Mouse (Mus musculus) kidney, embryonic 14.5 days (tissue): ENCODE measurements around the gene Runx1. TPM values are rescaled to one million over a fixed set of nuclear protein-coding genes. Genes with fewer than 3 reads are reported as not detected.
A peak's percentile ranks its signal among the peaks of the same experiment; 100 is the strongest.

ENCODE experiments used
- ATAC-seq: fragments of 200-750 bp; cut with Nextera tagmentation; 2 replicates; pipeline ENCODE4 v1.8.0; 2017; ENCODE audit warnings: moderate number of reproducible peaks, mild to moderate bottlenecking, moderate TSS enrichment, moderate library complexity; ENCODE audit not compliant: low FRiP score, low TSS enrichment
- H3K27ac ChIP-seq: fragments of 300-500 bp; sonication (generic); 2 replicates; pipeline ENCODE4 v1.5.1; 2014; ENCODE audit warnings: low read depth, mild to moderate bottlenecking, low read length, moderate library complexity, mixed read lengths
- H3K27me3 ChIP-seq: fragments of 300-500 bp; sonication (generic); 2 replicates; pipeline ENCODE4 v1.6.1; 2014; ENCODE audit warnings: mild to moderate bottlenecking, low read length; ENCODE audit not compliant: control insufficient read depth, insufficient read depth
- H3K36me3 ChIP-seq: fragments of 300-500 bp; sonication (generic); 2 replicates; pipeline ENCODE4 v1.6.1; 2014; ENCODE audit warnings: low read length, mixed read lengths; ENCODE audit not compliant: control insufficient read depth, insufficient read depth
- H3K4me1 ChIP-seq: fragments of 300-500 bp; sonication (generic); 2 replicates; pipeline ENCODE4 v1.6.1; 2014; ENCODE audit warnings: low read length, mixed read lengths; ENCODE audit not compliant: control insufficient read depth, insufficient read depth
- H3K4me2 ChIP-seq: fragments of 300-500 bp; sonication (generic); replicated peaks from 2 replicates; pipeline ENCODE4 v1.6.1; 2014; ENCODE audit warnings: low read depth, mild to moderate bottlenecking, low read length
- H3K4me3 ChIP-seq: fragments of 300-500 bp; sonication (generic); 2 replicates; pipeline ENCODE4 v1.5.1; 2014; ENCODE audit warnings: mild to moderate bottlenecking, low read length
- H3K9ac ChIP-seq: fragments of 300-500 bp; sonication (generic); 2 replicates; pipeline ENCODE4 v1.6.1; 2014; ENCODE audit warnings: low read depth, mild to moderate bottlenecking, low read length, moderate library complexity
- H3K9me3 ChIP-seq: fragments of 300-500 bp; sonication (generic); 2 replicates; pipeline ENCODE4 v1.6.1; 2016; ENCODE audit warnings: low read length; ENCODE audit not compliant: control insufficient read depth
- WGBS: fragments of 180-500 bp; shearing (Covaris S2); extraction: QIAGEN DNeasy Blood & Tissue Kit; methylation state at CpG from one replicate; pipeline ENCODE4 v1.1.7; 2014; 5-methylcytosine and 5-hydroxymethylcytosine counted together
- polyA plus RNA-seq: library from polyadenylated mRNA; unstranded; fragments of >200 nt; fragmentation: Nextera tagmentation; extraction: Ambion mirVana; gene quantifications from 2 replicates; pipeline ENCODE4 v1.2.1, GENCODE M21; 2014

Runx1 gene
- polyA plus RNA-seq, 1 experiment from 2014 or later: 1.3 TPM

DNA sequence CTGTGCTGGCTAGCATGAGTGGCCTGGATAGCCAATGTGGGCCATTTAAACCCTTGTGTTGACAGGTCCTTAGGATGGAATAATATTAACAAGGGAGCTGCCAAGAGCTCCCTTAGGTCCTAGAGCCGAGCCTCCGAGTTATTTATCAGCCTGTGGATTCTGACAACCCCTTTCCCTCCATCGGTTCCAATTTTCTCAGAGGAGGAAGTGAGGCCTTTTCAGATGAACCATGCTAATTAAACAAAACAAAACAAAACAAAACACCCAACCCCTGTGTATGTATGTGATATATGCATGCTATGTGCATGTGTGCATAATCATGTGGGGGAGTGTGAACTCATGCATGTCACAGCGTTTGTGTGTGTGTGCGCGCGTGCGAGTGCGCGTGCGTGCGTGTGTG lies 3.3 kb downstream of the Runx1 start:
- no peak overlapping the region for H3K4me2 ChIP-seq
- H3K36me3 ChIP-seq: no peaks in the 10 kb centered on the region
- H3K27ac ChIP-seq: no peak overlapping the region
- no peaks in the 10 kb centered on the region for H3K9me3 ChIP-seq
- no peak overlapping the region for H3K9ac ChIP-seq
- H3K4me1 ChIP-seq: 0 out of 2 replicates have a peak, but pooled peaks cover 7% of the 10 kb centered on the region
- no peak overlapping the region for H3K4me3 ChIP-seq
- WGBS: 78% methylated on average over 12 of the region's 12 CpGs
- 0 out of 2 replicates have a peak, but pooled peaks have one; percentile 16 for ATAC-seq
- H3K27me3 ChIP-seq: no peaks in the 10 kb centered on the region; the same call in 1 of the 2 replicates

DNA sequence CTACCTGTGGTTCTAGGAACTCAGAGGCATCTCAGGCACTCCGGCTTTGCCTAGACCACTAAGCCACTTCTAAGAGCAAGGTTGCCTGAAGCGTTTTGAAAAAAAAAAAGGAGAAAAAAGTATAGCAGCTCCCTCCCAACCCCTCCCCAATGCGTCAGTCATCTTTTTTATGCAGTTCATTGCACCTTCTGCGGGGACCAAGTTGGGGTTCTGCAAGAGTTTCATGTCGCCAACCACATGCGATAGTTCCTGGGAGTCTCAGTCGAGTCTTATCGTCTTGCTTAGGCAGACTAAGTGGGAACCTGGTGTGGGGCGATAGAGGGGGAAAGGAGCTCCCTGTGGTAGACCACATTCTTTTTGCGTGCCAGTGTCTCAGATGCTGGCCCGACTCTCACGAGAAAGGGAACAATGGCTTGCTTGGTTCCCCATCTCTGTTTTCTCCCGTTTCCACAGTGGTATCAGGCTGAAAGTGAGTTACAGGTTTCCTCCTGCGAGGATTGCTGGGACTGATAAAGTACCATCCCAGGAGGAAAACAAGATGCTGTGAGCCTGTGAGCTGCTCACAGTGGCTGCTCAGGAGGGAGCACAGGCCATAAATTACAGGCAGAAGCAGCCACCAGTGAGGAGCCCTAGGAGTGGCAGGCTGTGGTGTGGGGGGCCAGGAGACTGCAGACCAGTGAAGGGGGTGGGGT lies 3.9 kb downstream of the Runx1 start:
- Histone ChIP-seq H3K9ac (no peak overlapping the region), H3K4me1 (0 out of 2 replicates have a peak, but pooled peaks cover 7% of the 10 kb centered on the region), H3K9me3 (no peaks in the 10 kb centered on the region), H3K27me3 (no peaks in the 10 kb centered on the region; the same call in 1 of the 2 replicates), H3K4me2 (no peak overlapping the region), H3K36me3 (no peaks in the 10 kb centered on the region), H3K4me3 (no peak overlapping the region), H3K27ac (no peak overlapping the region)
- 52% methylated on average over 14 of the region's 14 CpGs for WGBS
- peak; percentile 69 for ATAC-seq

DNA sequence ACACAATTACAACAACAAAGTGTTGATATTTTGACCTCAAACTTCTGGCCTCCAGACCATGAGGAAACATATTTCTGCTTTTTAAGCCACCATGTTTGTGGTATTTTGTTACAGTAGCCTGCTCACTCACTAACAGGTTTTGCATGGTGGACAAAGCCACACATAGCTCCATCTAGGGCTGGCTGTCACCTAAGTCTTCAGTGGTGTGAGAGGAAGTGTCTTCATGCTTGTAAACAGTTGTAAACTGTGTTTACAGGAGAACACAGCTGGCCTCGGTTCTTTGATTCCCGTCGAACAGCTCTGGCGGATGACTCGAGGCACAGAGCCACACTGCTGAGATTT lies 4.4 kb downstream of the Runx1 start:
- no peaks in the 10 kb centered on the region; the same call in 1 of the 2 replicates for H3K27me3 ChIP-seq
- no peak overlapping the region for H3K4me3 ChIP-seq
- H3K4me2 ChIP-seq: no peak overlapping the region
- no peaks in the 10 kb centered on the region for H3K36me3 ChIP-seq
- no peaks in the 10 kb centered on the region for H3K9me3 ChIP-seq
- WGBS: 38% methylated on average over 5 of the region's 5 CpGs
- no peak for ATAC-seq
- 0 out of 2 replicates have a peak, but pooled peaks cover 7% of the 10 kb centered on the region for H3K4me1 ChIP-seq
- H3K9ac ChIP-seq: no peak overlapping the region
- no peak overlapping the region for H3K27ac ChIP-seq

DNA sequence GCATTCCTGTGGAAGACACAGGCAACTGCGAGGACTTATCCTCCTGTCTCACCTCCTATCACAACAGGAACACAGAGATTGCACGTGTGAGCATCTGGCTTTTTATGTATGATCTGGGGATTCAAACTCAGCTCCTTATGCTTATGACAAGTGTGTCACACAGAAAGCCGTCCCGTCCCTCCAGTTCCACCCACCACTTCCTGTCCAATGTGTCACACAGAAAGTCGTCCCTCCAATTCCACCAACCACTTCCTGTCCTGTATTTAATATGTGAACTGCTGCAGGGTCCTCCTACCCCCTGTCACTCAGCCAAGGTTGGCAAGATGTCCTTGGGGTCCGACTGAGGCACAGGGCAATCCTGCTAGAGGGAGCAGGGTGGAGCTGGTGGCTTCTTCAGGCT lies 5.5 kb downstream of the Runx1 start:
- H3K27me3 ChIP-seq: no peaks in the 10 kb centered on the region; the same call in 1 of the 2 replicates
- H3K4me3 ChIP-seq: no peak overlapping the region
- no peaks in the 10 kb centered on the region for H3K9me3 ChIP-seq
- WGBS: 76% methylated on average over 6 of the region's 6 CpGs
- H3K4me1 ChIP-seq: 0 out of 2 replicates have a peak, but pooled peaks cover 7% of the 10 kb centered on the region
- no peaks in the 10 kb centered on the region for H3K36me3 ChIP-seq
- H3K4me2 ChIP-seq: no peak overlapping the region
- ATAC-seq: no peak
- H3K9ac ChIP-seq: no peak overlapping the region
- H3K27ac ChIP-seq: no peak overlapping the region

DNA sequence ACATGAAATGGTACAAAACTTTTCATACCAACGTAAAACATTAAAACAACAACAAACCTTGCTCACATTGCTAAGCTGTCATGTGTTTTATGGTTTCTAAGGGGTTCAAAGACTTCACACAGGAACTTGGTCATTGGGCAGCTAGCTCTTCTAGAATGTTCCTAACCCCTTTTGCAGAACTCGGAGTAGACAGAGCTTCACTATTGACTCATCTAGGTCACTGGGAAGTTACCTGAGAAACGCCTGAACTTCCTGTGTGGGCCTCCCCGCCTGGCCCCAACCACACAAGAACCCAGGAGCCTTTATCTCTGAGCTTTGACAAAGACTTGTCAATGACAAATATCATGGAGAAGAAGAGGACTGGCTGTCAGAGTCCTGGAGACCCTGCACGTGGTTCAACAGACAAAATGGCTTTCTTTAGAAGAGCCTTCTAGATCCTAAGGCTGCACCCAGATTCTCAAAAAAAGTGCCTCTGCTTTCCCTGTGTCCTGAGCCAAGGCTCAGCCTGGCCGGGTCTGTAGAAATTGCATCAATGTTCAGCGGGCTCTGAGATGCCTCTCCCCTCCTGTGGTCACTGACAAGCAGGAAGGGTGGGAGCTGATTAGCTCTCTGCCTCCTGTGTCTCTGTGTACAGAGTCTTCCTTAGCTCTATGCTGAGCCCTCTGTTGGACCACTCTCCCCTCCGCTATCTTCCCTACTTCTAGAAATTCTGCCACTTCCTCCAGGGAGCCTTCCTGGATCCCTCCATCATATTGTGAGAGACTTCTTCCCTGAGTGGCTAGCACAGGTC lies 7.3 kb downstream of the Runx1 start:
- H3K27ac ChIP-seq: no peak overlapping the region
- no peaks in the 10 kb centered on the region for H3K9me3 ChIP-seq
- no peak overlapping the region for H3K4me2 ChIP-seq
- ATAC-seq: no peak
- no peak overlapping the region for H3K4me3 ChIP-seq
- no peaks in the 10 kb centered on the region for H3K27me3 ChIP-seq
- no peaks in the 10 kb centered on the region for H3K36me3 ChIP-seq
- 82% methylated on average over 8 of the region's 8 CpGs for WGBS
- no peak overlapping the region for H3K9ac ChIP-seq
- H3K4me1 ChIP-seq: 0 out of 2 replicates have a peak, but pooled peaks cover 7% of the 10 kb centered on the region

DNA sequence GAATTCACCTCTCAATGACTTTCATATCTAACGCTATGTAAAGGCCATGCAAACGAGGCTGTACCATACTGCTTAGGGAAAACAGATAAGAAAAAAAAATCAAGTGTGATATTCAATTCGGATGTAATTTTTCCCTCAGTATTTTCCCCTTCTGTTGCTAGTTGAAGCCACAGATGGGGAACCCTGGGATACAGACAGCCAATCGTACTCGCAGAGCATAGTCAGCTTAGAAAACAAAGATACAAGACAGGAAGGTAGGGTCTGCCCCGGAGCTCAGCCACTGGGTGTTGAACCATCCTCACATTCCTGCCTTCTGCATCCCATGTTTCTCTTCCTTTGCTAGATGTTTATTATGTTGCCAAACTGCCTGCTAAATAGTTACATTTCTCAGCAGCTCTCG lies 9.9 kb downstream of the Runx1 start:
- Histone ChIP-seq H3K4me2 (no peak overlapping the region), H3K4me1 (no peaks in the 10 kb centered on the region), H3K27me3 (no peaks in the 10 kb centered on the region), H3K9ac (no peak overlapping the region), H3K36me3 (no peaks in the 10 kb centered on the region), H3K27ac (no peak overlapping the region), H3K4me3 (no peak overlapping the region), H3K9me3 (no peaks in the 10 kb centered on the region)
- 88% methylated on average over 7 of the region's 7 CpGs for WGBS
- ATAC-seq: no peak

DNA sequence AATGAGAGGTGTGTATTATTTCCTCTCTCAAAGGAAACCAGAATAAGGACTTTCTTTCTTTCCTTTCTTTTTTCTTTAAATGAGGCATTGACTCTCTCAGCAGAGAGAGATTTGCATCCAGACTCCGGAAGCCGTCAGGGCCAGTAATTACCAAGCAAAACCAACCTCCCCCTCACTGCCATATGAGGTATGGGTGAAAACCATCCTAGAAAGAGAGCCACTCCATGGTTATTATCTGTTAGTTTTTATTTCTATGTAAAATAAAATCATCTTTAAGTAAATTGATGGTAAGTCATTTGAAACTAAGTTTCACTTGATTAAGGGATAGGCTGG lies 10.8 kb downstream of the Runx1 start:
- whole genome bisulfite sequencing: 51% methylated on average over 2 of the region's 2 CpGs
- Histone ChIP-seq H3K4me1 (no peaks in the 10 kb centered on the region), H3K27ac (no peak overlapping the region), H3K4me3 (no peak overlapping the region), H3K9ac (no peak overlapping the region), H3K9me3 (no peaks in the 10 kb centered on the region), H3K36me3 (no peaks in the 10 kb centered on the region), H3K4me2 (no peak overlapping the region), H3K27me3 (no peaks in the 10 kb centered on the region)
- ATAC-seq: no peak

DNA sequence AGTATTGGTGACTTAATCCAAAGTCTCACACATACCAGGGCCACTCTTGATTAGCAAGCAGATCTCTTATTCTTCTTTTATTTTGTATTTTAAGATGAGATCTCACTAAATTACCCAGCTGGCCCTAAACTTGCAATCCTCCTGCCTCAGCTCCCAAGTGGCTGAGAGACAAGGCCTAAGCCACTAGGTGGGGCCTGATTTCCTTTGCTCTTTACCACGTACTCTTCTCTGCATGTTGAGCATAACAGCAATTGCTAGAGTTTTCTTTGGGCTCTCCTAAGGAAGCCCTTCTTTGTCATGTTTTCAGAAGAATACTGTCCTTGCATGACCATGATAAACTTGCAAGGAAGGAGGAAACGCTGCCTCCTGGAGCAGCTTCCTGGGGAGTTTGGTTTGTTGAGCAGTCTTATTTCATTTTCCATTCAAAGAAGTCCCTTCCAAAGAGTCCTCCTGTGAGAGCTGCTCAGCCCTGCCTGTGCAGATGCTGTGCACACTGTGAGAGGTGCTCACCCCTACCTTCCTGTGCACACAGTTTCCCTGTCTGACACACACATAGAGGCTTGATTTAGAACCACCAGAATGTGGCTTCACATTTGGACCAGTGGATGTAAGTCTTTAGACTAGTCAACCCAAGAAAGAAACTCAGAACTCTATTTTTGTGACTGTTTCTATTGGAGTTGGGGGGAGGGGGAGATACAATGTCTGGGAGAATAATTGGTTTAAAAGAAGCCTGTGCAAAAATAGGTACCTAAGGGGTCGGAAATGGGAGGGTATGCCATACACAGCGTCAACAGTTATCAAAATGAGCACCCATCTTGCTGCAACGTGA lies 11.4 kb downstream of the Runx1 start:
- Histone ChIP-seq H3K4me1 (no peaks in the 10 kb centered on the region), H3K9ac (no peak overlapping the region), H3K36me3 (no peaks in the 10 kb centered on the region), H3K4me2 (no peak overlapping the region), H3K4me3 (no peak overlapping the region), H3K27me3 (no peaks in the 10 kb centered on the region), H3K27ac (no peak overlapping the region), H3K9me3 (no peaks in the 10 kb centered on the region)
- WGBS: 68% methylated on average over 5 of the region's 5 CpGs
- no peak for ATAC-seq
